Mouse (Mus musculus): Measurements from ENCODE around the gene Ifnk.

Ifnk gene

GRCm38 (mm10) chr4:35189794-35190193 lies 37.9 kb downstream of the Ifnk start:
- no peak for DNase-seq (ENCODE audit: low spot score in 2 of 2)

GRCm38 (mm10) chr4:35192725-35193124 lies 40.9 kb downstream of the Ifnk start:
- no peak for DNase-seq (ENCODE audit: low spot score in 2 of 2)

DNA sequence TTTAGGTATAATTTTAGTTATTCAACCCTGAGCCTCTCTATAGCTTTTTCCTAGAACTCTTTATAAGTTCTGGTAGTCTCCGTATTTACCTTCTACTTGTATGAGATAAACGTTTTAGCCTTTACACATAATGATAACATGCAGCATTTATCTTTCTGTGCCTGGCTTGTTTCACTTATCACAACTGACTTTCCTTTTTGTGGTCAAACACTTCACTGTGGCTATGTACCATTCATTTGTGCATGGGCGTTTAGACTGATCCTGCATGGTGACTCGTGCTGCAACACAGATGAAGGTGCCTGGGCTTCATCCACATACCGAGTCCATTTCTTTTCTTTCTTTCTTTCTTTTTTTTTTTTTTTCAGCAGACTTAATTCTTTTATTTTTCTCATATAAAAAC lies 49.8 kb downstream of the Ifnk start:
- DNase-seq (ENCODE audit: low spot score in 2 of 2) = no peak
